Mouse (Mus musculus) brain, adult 2 months (tissue): ENCODE measurements around the gene Timm13.

Experiments
- DNase-seq: peaks from one replicate; pipeline ENCODE4 v3.0.0; 2011; ENCODE audit warnings: low read depth, low spot score

The Timm13 gene

DNA sequence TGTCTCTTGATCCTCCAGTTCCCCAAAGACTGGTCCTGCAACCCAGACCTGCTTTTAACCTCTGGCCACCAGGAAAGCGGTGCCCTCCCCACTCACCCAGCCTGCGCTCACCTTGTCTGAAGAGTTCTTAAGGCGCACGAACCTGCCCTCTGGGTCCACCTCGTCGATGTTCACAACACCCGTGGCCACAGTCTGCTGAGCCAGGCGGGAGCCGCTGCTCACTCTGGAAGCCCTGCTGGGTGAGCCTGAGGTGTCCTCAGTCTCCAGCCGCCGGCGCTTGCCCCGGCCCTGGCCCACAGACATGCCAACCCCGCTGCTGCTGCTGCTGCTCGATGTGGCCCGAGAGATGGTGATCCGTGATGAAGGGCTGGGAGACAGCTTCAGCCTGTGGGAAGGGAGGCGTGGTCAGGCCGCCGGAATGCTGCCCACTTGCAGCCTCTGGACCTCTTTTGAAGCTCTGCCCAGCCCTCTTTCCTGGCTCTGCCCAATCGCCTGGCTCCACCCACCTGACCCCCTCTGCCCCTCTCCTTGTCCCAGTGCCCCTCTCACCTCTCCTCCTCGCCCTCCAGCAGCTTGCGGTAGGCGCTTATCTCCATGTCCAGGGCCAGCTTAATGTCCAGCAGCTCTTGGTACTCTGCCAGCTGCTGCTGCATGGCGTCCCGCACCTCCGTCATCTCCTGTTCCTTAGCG lies 3.4 kb upstream of the Timm13 start:
- no peak for DNase-seq

DNA sequence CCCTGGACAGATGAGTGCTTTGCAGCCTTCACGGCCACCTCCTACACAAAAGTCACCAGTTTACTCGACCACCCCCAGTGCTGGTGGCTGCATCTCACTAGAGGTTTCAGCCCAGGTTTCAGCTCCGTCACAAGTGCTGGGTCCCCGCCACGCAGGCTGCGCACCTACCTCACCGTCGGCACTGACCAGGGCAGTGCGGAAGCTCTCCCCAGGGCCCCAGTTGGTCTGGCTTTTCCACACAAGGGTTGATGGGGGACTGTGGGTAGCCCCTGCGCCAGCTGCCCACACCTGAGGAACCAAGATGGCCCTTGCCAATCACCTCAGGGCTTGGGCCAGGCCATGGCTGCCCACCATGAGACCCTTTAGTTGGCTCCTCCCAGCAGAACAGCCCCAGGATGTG lies 2.5 kb upstream of the Timm13 start:
- no peak for DNase-seq

DNA sequence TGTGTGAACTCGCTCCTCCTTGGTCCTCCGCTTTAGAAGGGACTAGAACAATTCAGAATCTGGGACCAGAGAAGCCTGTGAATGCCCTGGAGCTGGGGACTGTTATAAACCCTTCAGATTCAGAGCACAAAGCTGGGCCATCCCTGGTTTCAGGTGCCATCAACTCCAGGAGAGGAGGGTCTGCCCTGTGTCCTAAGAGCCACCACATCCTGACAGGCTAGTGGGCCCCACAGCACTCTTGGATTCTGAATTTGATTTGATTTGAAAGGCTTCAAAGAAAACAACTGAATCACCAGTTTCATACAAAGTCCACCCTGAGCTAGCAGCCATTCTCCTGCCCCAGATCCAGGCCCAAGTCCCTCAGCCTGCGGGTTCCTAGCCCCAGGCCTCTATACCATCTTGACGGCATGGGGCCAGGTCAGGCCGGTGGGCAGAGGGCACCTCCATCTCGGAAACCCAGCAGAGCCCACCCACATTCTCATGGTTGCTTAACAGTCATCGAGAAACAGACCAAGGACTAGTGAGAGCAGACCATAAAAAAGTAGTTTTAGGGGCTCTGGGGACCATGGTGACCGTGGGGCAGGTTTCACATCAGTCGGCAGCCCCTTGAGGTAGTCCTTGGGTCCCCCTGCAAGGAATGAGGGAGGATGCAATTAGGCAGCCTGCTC lies 1.6 kb upstream of the Timm13 start:
- DNase-seq = no peak

DNA sequence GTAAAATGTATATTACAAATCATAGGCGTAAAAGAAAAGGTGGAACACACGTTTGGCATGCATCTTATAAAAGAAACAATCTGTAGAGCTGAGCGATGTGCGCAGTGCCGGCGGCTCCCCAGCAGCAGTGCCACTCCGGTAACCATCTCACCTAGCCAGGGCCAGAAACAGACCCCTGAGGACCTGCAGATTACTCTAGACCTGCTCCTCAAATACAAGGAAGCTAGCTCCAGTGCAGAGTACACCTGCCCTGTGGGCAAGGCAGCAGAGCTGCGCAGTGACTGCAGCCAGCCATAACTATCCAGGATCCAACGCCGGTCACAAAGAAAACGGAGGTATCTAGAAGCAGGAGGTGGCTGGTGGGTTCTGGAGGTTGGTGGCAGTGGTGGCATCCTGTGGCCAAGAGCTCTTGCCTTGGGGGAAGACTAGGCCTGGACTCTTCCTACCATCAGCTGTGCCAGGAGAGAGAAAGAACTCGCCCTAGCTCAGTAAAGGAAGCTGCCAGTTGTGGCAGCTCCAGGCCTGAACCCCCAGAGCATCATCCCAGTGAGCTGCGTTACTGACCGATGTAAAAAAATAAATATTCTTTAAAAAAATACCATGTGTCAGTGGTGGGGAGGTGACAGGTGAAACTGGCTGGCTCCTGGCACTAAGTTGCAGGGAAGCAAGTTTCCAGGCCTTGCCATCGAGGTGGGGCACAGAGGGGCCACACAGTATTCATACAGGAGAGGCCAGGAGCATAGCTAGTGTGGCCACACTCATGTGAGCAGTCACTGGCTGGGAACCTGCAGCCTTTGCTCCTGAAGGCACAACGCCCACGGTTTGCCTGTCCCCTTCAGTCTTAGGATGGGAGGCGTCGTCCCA lies 872 bp upstream of the Timm13 start:
- DNase-seq = no peak

DNA sequence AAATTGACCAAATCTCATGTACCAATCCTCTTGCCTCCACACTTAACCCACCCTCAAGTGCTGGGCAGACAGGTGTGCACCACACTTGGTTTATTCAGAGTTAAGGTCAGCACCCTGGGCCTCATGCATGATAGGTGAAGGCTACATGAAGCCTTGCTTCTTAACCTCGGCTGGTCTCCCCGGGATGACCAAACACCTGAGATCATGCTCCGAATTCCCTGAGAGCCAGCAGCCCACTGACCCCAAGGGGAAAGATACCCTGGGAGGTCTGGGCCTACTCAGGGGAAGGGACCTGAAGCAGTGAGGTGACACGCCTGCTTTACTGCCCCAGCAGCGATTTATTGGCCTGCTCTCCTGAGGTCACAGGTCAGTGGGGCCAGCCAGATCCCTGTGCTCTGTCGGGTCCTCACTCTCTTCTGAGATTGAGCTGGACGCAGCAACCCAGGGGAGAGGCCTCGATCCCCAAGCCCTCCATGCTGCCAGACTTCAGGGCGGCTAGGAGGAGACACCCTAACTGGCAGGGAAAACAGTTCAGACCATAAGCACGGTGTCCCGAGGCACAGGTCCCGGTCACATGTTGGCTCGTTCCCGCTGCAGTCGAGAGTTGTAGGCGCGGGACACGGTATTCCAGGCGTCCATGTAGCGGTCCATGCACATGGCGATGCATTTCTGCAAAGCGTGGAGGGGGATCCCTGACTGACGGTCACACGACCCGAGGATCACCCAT lies 1.0 kb downstream of the Timm13 start:
- DNase-seq = no peak

DNA sequence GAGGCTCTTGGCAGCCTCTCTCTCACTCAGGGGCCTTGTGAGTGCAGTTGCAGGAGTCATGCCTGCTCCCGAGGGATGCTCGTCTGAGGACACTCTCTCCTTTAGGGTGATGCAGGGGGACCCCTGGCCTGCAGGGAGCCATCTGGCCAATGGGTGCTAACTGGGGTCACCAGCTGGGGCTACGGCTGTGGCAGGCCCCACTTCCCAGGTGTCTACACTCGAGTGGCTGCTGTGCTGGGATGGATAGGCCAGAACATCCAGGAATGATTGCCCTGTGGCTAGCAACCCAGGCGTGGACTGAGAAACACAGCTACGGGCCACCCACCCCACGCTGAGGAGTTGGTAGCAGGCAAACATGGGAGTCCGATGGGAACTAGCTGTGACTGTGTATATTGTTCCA lies 1.7 kb downstream of the Timm13 start:
- no peak for DNase-seq

DNA sequence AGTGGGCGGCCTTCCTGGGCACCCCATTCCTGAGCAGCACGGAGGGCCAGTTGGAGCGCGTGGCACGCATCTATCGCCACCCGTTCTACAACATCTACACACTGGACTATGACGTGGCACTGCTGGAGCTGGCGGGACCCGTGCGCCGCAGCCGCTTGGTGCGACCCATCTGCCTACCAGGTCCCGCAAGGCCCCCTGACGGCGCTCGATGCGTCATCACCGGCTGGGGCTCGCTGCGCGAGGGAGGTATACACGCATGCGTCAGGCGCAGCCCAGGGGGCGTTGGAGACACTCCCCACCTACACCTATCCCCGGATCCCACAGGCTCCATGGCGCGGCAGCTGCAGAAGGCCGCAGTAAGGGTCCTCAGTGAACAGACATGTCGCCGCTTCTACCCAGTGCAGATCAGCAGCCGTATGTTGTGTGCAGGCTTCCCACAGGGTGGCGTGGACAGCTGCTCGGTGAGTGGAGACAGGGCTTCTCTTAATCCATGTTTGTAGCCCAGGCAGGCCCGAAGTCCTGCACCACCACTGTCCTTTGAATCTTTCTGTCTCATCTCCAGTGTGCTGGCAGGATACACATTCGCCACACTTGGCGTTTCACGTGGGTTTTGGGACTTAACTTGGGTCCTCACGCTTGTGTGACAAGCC lies 2.8 kb downstream of the Timm13 start:
- peak; percentile 89 for DNase-seq

DNA sequence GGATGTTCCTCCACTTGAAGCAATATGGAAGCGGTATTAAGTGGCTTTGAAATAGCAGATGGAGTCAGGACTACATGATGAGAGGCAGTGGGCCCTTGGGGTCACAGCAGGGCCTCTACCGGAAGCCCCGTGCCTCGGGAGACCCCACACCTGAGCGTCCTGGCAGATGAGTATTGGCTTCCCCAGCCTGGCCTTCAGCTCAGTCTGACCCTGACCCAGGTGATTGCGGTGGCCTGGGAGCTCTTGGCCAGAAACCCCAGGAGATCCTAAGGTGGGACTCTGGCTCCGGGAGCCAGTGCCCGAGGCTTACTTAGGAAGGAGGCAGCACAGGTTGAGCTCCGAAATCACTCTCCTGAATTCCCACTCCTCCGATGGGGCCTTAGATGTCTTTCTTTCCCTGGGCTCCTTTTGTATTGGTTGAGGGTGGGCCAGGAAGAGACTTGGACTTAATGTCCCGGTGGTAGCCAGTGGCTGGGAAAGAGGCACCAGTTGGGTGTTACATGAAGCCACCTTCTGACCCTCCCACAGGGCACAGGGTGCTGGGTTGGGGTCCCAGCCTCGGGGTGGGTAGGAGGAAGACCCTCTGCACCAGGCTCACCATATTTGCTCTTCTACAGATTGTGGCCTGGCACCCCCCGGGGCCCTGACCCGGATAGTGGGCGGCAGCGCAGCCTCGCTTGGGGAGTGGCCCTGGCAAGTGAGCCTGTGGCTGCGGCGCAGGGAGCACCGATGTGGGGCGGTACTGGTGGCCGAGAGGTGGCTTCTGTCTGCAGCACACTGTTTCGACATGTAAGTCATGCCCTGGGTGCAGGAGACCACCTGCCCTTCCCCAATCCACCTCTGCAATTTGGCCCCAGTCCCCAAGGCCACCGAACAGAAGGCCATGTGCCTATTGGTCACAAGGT lies 3.9 kb downstream of the Timm13 start:
- DNase-seq = no peak

DNA sequence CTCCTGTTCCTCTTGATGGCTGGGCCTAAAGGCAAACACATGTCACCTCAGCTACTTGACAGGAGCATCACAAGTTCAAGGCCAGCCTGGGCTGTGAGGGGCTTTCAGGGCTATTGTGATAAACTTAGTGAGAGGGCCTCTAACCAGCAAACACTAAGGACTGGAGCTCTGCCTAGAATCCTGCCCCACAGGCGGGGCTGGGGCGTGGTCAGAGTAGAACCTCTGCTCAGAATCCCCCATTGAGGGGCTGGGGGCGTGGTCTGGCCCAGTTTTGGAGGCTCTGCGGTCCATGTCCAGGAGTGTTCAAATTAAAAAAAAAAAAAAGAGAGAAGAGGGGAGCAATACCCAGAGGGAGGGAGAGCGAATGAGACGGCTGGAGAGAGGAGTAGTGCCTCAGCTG lies 5.1 kb downstream of the Timm13 start:
- no peak for DNase-seq

DNA sequence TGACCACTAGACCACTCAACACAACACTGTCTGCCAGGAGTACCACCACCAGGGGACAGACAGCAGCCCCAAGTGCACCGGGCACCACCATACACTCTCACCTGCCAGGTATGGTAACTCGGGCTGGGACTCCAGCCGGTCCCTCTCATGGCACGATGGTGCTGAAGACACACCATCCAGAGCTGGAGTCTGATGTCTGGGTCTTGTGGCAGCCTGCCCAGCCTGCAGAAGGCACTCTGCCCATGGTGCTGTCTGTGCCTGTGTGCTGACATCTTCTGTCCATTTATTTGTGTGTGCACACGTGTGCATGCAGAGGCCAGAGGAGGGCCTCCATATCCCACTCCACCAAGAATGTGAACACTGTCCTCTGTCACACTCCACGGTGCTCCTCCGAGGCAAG lies 5.7 kb downstream of the Timm13 start:
- no peak for DNase-seq

DNA sequence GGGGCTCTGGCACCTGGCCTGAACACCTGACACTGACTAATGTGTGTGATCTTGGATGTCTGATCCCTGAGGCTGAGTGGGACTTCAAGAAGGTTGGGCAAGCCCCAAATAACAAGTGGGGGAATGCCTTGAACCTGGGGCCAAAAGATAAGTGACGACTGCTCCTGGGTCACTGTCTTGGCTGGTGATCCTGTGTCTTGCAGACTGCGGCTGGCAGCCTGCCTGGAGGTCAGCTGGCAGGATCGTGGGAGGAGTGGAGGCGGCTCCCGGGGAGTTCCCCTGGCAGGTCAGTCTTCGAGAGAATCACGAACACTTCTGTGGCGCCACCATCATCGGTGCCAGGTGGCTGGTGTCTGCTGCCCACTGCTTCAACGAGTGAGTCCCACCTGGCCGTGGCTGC lies 13.6 kb downstream of the Timm13 start:
- DNase-seq = peak; percentile 72

DNA sequence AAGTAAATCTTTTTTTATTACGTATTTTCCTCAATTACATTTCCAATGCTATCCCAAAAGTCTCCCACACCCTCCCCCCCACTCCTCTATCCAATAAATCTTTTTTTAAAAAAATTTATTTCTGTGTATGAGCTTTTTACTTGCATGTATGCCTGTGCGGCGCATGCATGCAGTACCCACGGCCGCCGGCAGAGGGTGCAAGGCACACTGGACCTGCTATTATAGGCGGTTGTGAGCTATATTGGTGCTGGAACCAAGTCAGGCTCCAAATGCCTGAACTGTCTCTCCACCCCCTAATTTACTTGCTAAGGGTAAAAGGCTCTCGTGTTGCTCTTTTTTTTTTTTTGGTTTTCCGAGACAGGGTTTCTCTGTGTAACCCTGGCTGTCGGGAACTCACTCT lies 19.5 kb downstream of the Timm13 start:
- DNase-seq = peak; percentile 66

DNA sequence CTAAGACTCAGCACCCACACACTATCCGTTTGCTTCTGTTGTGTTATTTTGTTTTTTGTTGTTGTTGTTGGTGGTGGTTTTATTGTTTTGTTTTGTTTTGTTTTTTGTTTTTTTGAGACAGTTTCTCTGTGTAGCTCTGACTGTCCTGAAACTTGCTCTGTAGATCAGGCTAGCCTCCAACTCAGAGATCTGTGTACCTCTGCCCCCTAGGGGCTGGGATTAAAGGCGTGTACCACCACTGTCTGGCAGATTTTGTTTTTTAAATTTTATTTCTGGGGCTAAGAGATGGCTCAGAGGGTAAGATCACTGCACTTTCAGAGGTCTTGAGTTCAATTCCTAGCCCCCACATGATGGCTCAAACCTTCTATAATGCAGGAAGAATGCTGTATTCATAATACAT lies 19.9 kb downstream of the Timm13 start:
- no peak for DNase-seq

DNA sequence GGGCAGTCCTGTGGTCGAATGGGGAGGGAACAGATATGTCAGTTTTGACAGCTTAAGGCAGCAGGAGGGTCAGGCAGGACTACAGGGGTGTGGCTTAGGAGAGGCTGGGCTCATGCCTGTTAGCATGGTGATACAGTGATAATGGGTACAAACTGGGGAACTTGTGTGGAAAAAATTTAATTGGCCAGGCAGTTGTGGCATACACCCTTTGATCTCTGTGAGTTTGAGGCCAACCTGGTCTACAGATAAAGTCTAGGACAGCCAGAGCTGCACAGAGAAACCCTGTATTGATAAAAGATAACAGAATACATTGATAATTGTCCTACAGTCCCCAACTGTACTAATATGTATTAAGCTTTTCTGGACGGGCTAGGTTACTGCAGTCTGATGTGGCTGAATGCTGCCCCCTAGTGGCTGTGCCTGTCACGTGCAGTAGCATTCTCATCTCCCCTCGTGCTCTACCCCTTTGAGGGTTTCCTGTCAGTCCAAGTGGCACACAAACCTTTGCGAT lies 20.6 kb downstream of the Timm13 start:
- DNase-seq = peak; percentile 81

DNA sequence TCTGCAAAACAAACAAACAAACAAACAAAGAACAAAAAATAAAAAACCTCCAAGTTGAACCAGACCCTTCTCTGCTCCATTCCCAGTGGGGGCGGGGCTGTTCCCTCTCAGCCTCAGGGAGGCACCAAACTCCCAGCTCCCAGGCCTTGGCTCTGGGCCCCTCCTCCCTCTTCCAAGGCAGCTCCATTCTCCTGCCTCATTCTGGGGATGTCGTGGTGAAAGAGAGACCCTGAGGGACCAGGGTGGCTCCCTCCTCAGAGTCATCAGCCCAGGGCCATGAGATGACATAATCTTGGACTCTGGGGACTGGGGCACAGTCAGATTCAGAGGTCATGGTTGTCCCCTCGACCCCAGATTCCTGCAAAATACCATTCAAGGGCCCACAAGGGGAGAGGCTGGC lies 24.2 kb downstream of the Timm13 start:
- DNase-seq = no peak

DNA sequence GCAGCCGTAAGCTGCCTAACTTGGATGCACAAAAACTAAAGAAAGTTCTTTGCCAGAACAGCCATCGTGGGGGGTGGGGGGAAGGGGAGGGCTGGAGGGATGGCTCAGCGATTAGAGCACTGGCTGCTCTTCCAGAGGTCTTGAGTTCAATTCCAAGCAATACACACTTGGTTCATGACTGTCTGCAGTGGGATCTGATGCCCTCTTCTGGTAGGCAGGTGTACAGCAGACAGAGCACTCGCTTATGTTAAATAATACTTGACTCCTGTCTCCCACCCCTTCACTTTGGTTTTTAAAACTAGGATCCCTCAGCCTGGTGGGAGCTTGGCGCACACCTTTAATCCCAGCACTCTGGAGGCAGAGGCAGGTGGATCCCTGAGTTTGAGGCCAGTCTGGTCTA lies 24.7 kb downstream of the Timm13 start:
- peak; percentile 83 for DNase-seq

DNA sequence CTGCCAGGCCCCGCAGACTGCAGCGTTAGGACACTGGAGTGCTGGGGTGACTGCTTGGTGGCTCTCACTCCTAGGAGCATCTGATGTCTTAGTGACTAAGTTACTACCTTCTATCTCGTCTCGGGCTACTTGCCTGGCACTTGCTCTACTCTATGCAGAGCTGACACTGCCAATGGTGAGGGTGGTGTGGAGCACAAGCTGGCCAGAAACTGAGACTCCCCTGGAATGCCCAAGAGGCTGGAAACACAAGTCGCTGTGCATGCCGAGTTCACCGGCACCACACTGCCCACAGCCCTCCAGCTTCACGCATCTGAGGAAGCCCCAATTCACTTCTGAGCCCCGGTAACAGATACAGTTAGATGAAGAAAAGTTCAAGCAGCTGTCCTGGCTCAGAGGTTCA lies 26.7 kb downstream of the Timm13 start:
- no peak for DNase-seq

DNA sequence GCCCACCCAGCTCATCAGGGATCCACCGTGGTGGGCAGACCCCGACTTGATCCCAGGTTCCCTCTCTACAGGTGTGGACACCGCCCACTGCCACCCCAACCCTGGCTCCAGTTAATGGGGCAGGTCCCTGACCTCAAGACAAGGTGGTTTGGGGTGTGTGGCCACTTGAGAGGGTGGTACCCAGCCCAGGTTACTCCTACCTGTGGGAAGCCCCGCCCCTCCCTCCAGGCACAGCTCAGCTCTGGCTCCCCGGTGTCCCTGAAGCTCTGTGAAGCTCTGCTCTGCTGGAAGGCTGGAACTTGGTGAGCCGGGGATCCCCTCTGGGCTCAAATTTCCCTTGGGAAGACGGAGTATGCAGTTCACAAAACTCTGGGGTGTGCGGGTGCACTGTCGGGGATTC lies 29.2 kb downstream of the Timm13 start, which contains the start of gene Tmprss9:
Gene Tmprss9, plus strand, starts transcription at position 268 of the 400 bp plus-strand sequence.
- DNase-seq = no peak

DNA sequence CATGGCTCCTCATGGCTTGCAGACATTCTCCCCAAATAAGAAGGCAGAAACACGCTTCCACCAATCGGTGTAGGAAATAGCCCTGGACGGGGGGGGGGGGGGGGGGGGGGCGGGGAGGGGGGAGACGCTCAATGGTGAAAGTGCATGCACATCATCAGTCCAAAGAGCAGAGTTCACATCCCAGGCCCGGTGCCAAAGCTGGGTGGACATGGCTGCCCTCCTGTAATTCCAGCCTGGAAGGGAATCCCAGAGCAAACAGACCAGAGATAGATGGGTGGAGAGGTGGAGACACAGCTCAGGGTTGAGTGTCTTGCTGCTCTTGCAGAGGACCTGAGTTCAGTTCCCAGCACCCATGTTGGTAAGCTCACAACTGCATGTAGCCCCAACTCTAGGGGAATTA lies 29.8 kb downstream of the Timm13 start:
- no peak for DNase-seq

DNA sequence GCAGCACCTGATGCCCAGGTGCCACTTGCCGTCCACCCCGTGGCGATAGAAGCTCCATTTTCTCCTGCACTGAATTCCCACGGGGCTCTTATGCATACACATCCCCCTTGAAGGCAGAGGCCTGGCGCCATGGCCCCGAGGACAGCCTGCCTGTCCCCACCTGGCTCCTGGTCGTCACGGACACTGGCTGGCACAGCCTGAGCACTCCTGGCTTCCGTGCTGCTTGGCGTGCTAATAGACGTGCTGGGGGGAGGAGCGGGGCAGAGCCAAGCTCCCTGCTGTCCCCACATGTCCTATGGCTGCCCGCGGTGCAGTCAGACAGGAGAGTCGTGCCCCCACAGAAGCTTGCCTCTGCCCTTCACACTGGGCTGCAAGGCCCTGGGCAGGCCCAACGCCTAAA lies 36.3 kb downstream of the Timm13 start:
- DNase-seq = peak; percentile 83
